Mouse (Mus musculus) G1E (cell line): Measurements from ENCODE around the gene Mamstr. TPM values are rescaled to one million over a fixed set of nuclear protein-coding genes. Genes with fewer than 3 reads are reported as not detected.

Experiments used
- ATAC-seq: 2 replicates; pipeline ENCODE4 v1.8.0; 2016; ENCODE audit warnings: mild to moderate bottlenecking; ENCODE audit not compliant: insufficient number of reproducible peaks, poor library complexity, low FRiP score, severe bottlenecking; ENCODE audit errors: extremely low read depth
- DNase-seq: peaks from one replicate; pipeline ENCODE4 v3.0.0; 2012; ENCODE audit warnings: low spot score
- H3K27me3 ChIP-seq: 2 replicates; pipeline ENCODE4 v1.6.1; 2012; ENCODE audit warnings: mild to moderate bottlenecking, low read length, inconsistent platforms; ENCODE audit not compliant: insufficient read depth
- H3K36me3 ChIP-seq: replicated peaks from 2 replicates; pipeline ENCODE3; 2012; ENCODE audit warnings: mild to moderate bottlenecking, inconsistent platforms
- H3K4me1 ChIP-seq: 2 replicates; pipeline ENCODE4 v1.6.1; 2012; ENCODE audit warnings: low read depth, low read length, inconsistent platforms, mixed read lengths; ENCODE audit not compliant: insufficient read depth
- H3K4me3 ChIP-seq: 2 replicates; pipeline ENCODE4 v1.5.1; 2012; ENCODE audit warnings: low read depth, mild to moderate bottlenecking, inconsistent platforms, low read length, moderate library complexity, mixed read lengths
- H3K9me3 ChIP-seq: replicated peaks from 2 replicates; pipeline ENCODE4 v1.6.1; 2012; ENCODE audit warnings: inconsistent platforms
- CTCF ChIP-seq: IDR thresholded peaks from 2 replicates; pipeline ENCODE4 v1.5.1; 2012; ENCODE audit warnings: low read depth, low read length, inconsistent platforms, mixed read lengths
- GATA1 ChIP-seq: IDR thresholded peaks from 2 replicates; pipeline ENCODE4 v1.6.1; 2012; ENCODE audit warnings: borderline replicate concordance, low read length, inconsistent platforms, mixed read lengths
- GATA2 ChIP-seq: IDR thresholded peaks from 2 replicates; pipeline ENCODE4 v1.6.1; 2012; ENCODE audit warnings: low read depth, low read length, inconsistent platforms, borderline replicate concordance
- POLR2AphosphoS5 ChIP-seq: IDR thresholded peaks from 2 replicates; pipeline ENCODE4 v1.6.1; 2012; ENCODE audit warnings: low read depth, low read length, inconsistent platforms; ENCODE audit not compliant: insufficient replicate concordance
- TAL1 ChIP-seq: conservative IDR thresholded peaks from 2 replicates; pipeline ENCODE4 v1.6.1; 2012; ENCODE audit warnings: low read depth, low read length, inconsistent platforms, mixed read lengths
- polyA plus RNA-seq: library from polyadenylated mRNA; stranded (reverse); fragments of >175 nt; gene quantifications from 2 replicates; pipeline ENCODE4 v1.2.3, GENCODE M21; 2012
- total RNA-seq, 2 experiments: library from RNA; stranded (forward) in 1 of 2; stranded (reverse) in 1 of 2; fragments of 200-1000 nt in 1 of 2; fragments of >200 nt in 1 of 2; fragmentation: Nextera tagmentation in 1 of 2; gene quantifications; 2 replicates each; pipeline ENCODE4 v1.2.3; 2014 to 2017

Gene Mamstr
- total RNA-seq (2014; fragmentation: Nextera tagmentation) = not detected in 2 replicates
- not detected in 2 replicates for total RNA-seq (2017)
- not detected in 2 replicates for polyA plus RNA-seq

GRCm38 (mm10) chr7:45639561-45640027 lies at the start of gene Mamstr:
Gene Mamstr, plus strand, starts transcription at chr7:45639977.
- ATAC-seq (no peak), DNase-seq (no peak)
- no peak within 1 kb of the TSS for H3K4me3 ChIP-seq
- peaks cover 19% of the 10 kb centered on the region for H3K4me1 ChIP-seq
- H3K27me3 ChIP-seq = peaks cover 45% of the 10 kb centered on the region
- no peaks in the 10 kb centered on the region for H3K9me3 ChIP-seq
- no peaks in the 10 kb centered on the region for H3K36me3 ChIP-seq
- TF ChIP-seq CTCF = no peak
- TF ChIP-seq POLR2AphosphoS5 = no peak
- TF ChIP-seq TAL1 = no peak
- no peak for TF ChIP-seq GATA1
- TF ChIP-seq GATA2 = no peak

- ATAC-seq (no peak), DNase-seq (no peak)
- peaks cover 35% of the 10 kb centered on the region for H3K4me1 ChIP-seq
- H3K4me3 ChIP-seq = no peak overlapping the region
- peaks cover 50% of the 10 kb centered on the region for H3K36me3 ChIP-seq
- H3K9me3 ChIP-seq = no peaks in the 10 kb centered on the region
- H3K27me3 ChIP-seq = peaks cover 9% of the 10 kb centered on the region
- TF ChIP-seq POLR2AphosphoS5 = no peak
- no peak for TF ChIP-seq CTCF
These were observed 48.9 kb upstream of the Mamstr start for GRCm38 (mm10) chr7:45590874-45591273.

- ATAC-seq = no peak
- no peak for TF ChIP-seq CTCF
- no peak for TF ChIP-seq POLR2AphosphoS5
- TF ChIP-seq TAL1 = no peak
- TF ChIP-seq GATA1 = no peak
- no peak for TF ChIP-seq GATA2
These were observed 47.9 kb upstream of the Mamstr start for GRCm38 (mm10) chr7:45591880-45592279.

GRCm38 (mm10) chr7:45593118-45593815 lies 46.5 kb upstream of the Mamstr start:
- Histone ChIP-seq H3K4me3 (no peak overlapping the region), H3K4me1 (peaks cover 46% of the 10 kb centered on the region), H3K27me3 (peaks cover 26% of the 10 kb centered on the region), H3K9me3 (no peaks in the 10 kb centered on the region), H3K36me3 (peaks cover 26% of the 10 kb centered on the region)
- DNase-seq (peak; percentile 62), ATAC-seq (no peak; the same call in 1 of the 2 replicates)
- TF ChIP-seq GATA2 = no peak
- TF ChIP-seq TAL1 = no peak
- TF ChIP-seq CTCF = peak; percentile 92
- no peak for TF ChIP-seq GATA1
- no peak for TF ChIP-seq POLR2AphosphoS5

More at GRCm38 (mm10) chr7:45591880-45592279, 47.9 kb upstream of the Mamstr start:
- Histone ChIP-seq H3K4me3 (no peak overlapping the region), H3K9me3 (no peaks in the 10 kb centered on the region), H3K4me1 (peaks cover 44% of the 10 kb centered on the region), H3K36me3 (peaks cover 40% of the 10 kb centered on the region), H3K27me3 (peaks cover 17% of the 10 kb centered on the region)
- no peak for DNase-seq

- H3K27me3 ChIP-seq = peaks cover 26% of the 10 kb centered on the region
- peaks cover 8% of the 10 kb centered on the region for H3K36me3 ChIP-seq
- DNase-seq (no peak), ATAC-seq (no peak)
- H3K4me1 ChIP-seq = peaks cover 38% of the 10 kb centered on the region
- no peak overlapping the region for H3K4me3 ChIP-seq
- no peaks in the 10 kb centered on the region for H3K9me3 ChIP-seq
- TF ChIP-seq GATA1 = no peak
- no peak for TF ChIP-seq TAL1
- no peak for TF ChIP-seq GATA2
- no peak for TF ChIP-seq CTCF
- TF ChIP-seq POLR2AphosphoS5 = no peak
These were observed 44.6 kb upstream of the Mamstr start for GRCm38 (mm10) chr7:45595176-45595575.

GRCm38 (mm10) chr7:45596107-45596506 lies 43.7 kb upstream of the Mamstr start:
- no peak for TF ChIP-seq CTCF
- TF ChIP-seq TAL1 = no peak
- TF ChIP-seq GATA1 = no peak
- TF ChIP-seq GATA2 = no peak
- TF ChIP-seq POLR2AphosphoS5 = no peak
- no peaks in the 10 kb centered on the region for H3K9me3 ChIP-seq
- H3K4me3 ChIP-seq = no peak overlapping the region
- peaks cover 40% of the 10 kb centered on the region for H3K4me1 ChIP-seq
- H3K27me3 ChIP-seq = peaks cover 29% of the 10 kb centered on the region
- DNase-seq (no peak), ATAC-seq (no peak)
- H3K36me3 ChIP-seq = no peaks in the 10 kb centered on the region
